Mouse (Mus musculus) heart, embryonic 13.5 days (tissue): ENCODE results near the gene P2rx3. TPM values are rescaled to one million over a fixed set of nuclear protein-coding genes. Genes with fewer than 3 reads are reported as not detected.

ENCODE experiments used
- ATAC-seq: fragments of 200-750 bp; cut with Nextera tagmentation; 2 replicates; pipeline ENCODE4 v1.8.0; 2017; ENCODE audit warnings: moderate TSS enrichment; ENCODE audit not compliant: insufficient number of reproducible peaks, low FRiP score, low TSS enrichment; ENCODE audit errors: extremely low read depth
- H3K27ac ChIP-seq: fragments of 300-500 bp; sonication (generic); replicated peaks from 2 replicates; pipeline ENCODE4 v1.5.1; 2015; ENCODE audit warnings: moderate library complexity, mild to moderate bottlenecking, inconsistent platforms
- H3K27me3 ChIP-seq: fragments of 300-500 bp; sonication (generic); replicated peaks from 2 replicates; pipeline ENCODE4 v1.6.1; 2015; ENCODE audit warnings: mild to moderate bottlenecking, inconsistent platforms
- H3K36me3 ChIP-seq: fragments of 300-500 bp; sonication (generic); 2 replicates; pipeline ENCODE4 v1.6.1; 2015; ENCODE audit warnings: mild to moderate bottlenecking, inconsistent platforms
- H3K4me1 ChIP-seq: fragments of 300-500 bp; sonication (generic); 2 replicates; pipeline ENCODE4 v1.6.1; 2015; ENCODE audit warnings: inconsistent platforms
- H3K4me2 ChIP-seq: fragments of 300-500 bp; sonication (generic); 2 replicates; pipeline ENCODE4 v1.6.1; 2015; ENCODE audit warnings: inconsistent platforms, mild to moderate bottlenecking, moderate library complexity
- H3K4me3 ChIP-seq: fragments of 300-500 bp; sonication (generic); 2 replicates; pipeline ENCODE4 v1.5.1; 2015; ENCODE audit warnings: moderate library complexity, mild to moderate bottlenecking, inconsistent platforms
- H3K9ac ChIP-seq: fragments of 300-500 bp; sonication (generic); 2 replicates; pipeline ENCODE4 v1.6.1; 2015; ENCODE audit warnings: inconsistent platforms, mild to moderate bottlenecking, moderate library complexity
- H3K9me3 ChIP-seq: fragments of 300-500 bp; sonication (generic); 2 replicates; pipeline ENCODE4 v1.6.1; 2016; ENCODE audit warnings: inconsistent platforms
- WGBS: fragments of 180-500 bp; shearing (Covaris S2); methylation state at CpG from one replicate; pipeline ENCODE4 v1.1.7; 2015; ENCODE audit warnings: mixed read lengths; 5-methylcytosine and 5-hydroxymethylcytosine counted together
- polyA plus RNA-seq: library from polyadenylated mRNA; unstranded; fragments of >200 nt; fragmentation: Nextera tagmentation; extraction: Ambion mirVana; gene quantifications from 2 replicates; pipeline ENCODE4 v1.2.1, GENCODE M21; 2015

The P2rx3 gene
- polyA plus RNA-seq: 0.31 and 0.69 TPM in 2 replicates

DNA sequence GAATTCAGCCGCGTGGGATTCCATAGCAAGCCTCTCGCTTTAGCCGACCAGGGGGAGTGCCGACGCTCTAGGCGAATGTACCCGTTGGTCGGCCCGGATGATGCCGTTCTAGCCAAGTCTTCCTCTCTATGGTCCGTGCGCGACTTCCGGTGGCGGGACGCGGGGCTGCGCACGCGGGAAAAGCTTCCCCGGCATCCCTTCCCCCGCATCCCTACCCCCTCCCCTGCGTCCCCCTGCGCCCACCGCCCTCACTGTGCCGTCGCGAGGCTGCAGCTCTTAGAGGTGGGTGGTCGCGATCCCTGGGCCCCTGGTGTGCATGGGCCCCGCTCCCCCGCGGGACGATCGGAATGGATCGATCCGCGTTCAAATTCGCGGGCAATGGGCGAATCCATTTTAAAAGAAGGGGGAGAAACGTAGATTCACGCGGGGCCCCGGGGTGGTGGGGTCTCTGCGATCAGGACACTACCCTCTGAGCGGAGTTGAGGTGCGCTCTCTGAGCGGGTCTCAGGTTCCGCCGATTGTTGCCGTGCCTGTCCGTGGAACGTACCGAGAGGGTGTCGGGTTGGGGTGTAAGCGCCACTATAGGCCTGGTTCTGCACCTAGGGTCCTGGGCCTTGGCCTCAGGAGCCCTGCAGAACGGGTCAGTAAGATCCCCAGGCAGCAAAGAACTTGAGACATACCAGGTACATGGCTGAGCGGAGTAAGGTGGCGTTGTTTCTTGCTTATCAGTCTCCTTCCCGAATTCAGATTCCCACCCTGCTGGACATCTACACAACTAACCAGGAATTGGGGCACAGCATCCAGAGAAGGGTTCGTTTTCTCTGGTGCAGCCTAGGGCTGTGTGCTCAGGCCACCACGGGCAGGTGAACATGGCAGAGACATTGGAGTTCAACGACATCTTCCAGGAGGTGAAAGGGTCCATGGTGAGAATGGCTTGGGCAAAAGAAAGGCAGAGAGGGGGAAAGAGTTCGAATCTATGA, at the start of gene P2rx3, which contains the start of gene Ssrp1:
Gene P2rx3, minus strand, starts transcription at position 416 of the 980 bp plus-strand sequence.
Gene Ssrp1, plus strand, starts transcription at position 188 of the 980 bp plus-strand sequence.
- Histone ChIP-seq H3K4me2 (peak within 1 kb of the TSS; percentile 74), H3K9me3 (no peaks in the 10 kb centered on the region), H3K4me1 (peaks cover 18% of the 10 kb centered on the region), H3K27ac (peak within 1 kb of the TSS; percentile 78), H3K36me3 (peaks cover 43% of the 10 kb centered on the region), H3K9ac (peak within 1 kb of the TSS; percentile 92), H3K4me3 (peak within 1 kb of the TSS; percentile 76), H3K27me3 (peaks cover 8% of the 10 kb centered on the region; the same call in 1 of the 2 replicates)
- under 1% methylated on average over 66 of the region's 66 CpGs for WGBS
- ATAC-seq: peak; percentile 89

DNA sequence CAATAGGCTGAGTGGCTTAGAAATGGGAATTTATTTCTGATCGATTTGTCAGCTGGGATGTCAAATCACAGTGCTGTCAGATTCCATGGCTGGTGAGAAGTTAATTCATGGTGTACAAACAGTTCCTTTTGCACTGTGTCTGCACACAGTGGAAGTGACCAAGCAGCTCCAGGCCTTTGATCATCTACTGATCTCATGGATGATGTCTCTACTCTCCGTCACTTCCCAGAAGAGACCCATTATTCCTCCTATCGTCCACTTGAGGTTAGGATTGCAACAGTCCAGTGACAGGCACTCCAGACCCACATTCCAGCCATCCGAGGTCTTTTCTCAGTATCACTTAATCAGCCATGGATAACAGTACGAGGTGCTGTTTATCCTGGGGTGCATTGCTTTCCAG, 36.5 kb upstream of the P2rx3 start:
- H3K9me3 ChIP-seq: no peaks in the 10 kb centered on the region
- no peak overlapping the region for H3K4me3 ChIP-seq
- H3K4me1 ChIP-seq: peaks cover 3% of the 10 kb centered on the region; the same call in 1 of the 2 replicates
- no peak for ATAC-seq
- 55% methylated on average over 5 of the region's 5 CpGs for WGBS
- no peak overlapping the region for H3K27ac ChIP-seq
- H3K27me3 ChIP-seq: no peaks in the 10 kb centered on the region
- H3K36me3 ChIP-seq: peaks cover 63% of the 10 kb centered on the region
- H3K9ac ChIP-seq: no peak overlapping the region
- no peak overlapping the region for H3K4me2 ChIP-seq

DNA sequence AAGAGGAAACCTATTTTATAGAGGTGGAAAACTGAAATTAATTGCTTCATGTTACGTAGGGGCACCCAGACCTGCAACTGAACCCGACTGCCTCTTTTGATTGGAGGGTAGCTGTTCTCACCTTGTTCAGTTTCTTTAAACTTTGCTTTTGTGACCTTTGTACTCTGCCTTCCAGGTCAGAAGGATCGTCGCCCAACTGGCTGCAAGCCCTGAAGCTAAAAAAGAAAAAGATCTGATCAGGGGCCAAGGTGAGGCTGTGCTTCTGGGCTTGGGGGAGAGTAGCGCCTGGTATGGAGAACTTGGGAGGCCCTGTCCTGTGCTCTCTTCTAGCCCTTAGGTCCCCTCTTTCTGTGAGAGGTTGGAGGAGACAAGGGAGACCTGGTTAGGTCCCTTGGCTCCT, 34.7 kb upstream of the P2rx3 start:
- 81% methylated on average over 5 of the region's 5 CpGs for WGBS
- no peak for ATAC-seq
- Histone ChIP-seq H3K4me2 (no peak overlapping the region), H3K4me1 (peaks cover 20% of the 10 kb centered on the region), H3K4me3 (no peak overlapping the region), H3K27ac (no peak overlapping the region), H3K36me3 (peaks cover 59% of the 10 kb centered on the region), H3K9me3 (no peaks in the 10 kb centered on the region), H3K9ac (no peak overlapping the region), H3K27me3 (no peaks in the 10 kb centered on the region)

DNA sequence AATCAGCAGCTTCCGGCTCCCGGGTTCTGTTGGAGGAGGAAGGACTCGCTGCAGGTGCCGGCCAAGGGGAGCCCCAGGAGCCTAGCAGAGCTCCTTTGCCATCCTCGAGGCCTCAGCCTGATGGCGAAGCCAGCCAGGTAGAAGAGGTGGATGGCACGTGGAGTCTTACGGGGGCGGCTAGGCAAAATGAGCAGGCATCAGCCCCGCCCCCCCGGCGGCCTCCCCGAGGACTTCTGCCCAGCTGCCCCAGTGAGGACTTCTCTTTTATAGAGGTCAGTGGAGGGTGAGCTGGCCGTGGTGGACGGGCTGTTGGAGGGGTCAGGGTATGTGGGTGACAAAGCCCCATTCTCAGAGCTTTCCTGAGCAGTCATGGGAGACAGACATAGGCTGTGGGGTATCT, 32.8 kb upstream of the P2rx3 start:
- WGBS: 69% methylated on average over 15 of the region's 15 CpGs
- H3K27me3 ChIP-seq: no peaks in the 10 kb centered on the region
- no peak overlapping the region for H3K9ac ChIP-seq
- H3K4me1 ChIP-seq: peaks cover 20% of the 10 kb centered on the region
- no peak for ATAC-seq
- H3K9me3 ChIP-seq: no peaks in the 10 kb centered on the region
- peaks cover 69% of the 10 kb centered on the region for H3K36me3 ChIP-seq
- H3K27ac ChIP-seq: no peak overlapping the region
- H3K4me3 ChIP-seq: no peak overlapping the region
- no peak overlapping the region for H3K4me2 ChIP-seq

DNA sequence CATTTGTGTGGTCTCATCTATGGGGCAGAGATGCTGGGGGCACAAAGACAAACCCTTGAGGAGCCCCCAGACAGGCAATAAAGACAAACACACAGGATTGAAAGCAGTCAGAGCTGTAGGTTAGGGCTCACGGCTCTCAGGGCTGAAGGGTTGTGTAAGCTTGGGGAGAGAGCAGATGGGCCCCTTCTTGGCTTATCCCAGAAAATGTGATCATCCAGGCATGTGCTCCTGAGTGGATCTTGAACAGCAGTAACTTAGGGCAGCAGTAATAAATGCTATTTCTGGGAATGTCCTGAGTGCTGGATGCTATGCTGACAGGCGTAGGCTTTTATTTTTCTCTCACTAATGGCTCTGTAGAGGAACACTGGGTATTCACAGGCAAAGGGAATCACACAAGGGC, 31.4 kb upstream of the P2rx3 start:
- no peak overlapping the region for H3K27ac ChIP-seq
- H3K4me3 ChIP-seq: no peak overlapping the region
- H3K4me2 ChIP-seq: no peak overlapping the region
- H3K4me1 ChIP-seq: peaks cover 20% of the 10 kb centered on the region
- H3K9me3 ChIP-seq: no peaks in the 10 kb centered on the region
- H3K36me3 ChIP-seq: peaks cover 68% of the 10 kb centered on the region
- no peak overlapping the region for H3K9ac ChIP-seq
- WGBS: 71% methylated on average over 2 of the region's 2 CpGs
- H3K27me3 ChIP-seq: no peaks in the 10 kb centered on the region
- no peak for ATAC-seq

DNA sequence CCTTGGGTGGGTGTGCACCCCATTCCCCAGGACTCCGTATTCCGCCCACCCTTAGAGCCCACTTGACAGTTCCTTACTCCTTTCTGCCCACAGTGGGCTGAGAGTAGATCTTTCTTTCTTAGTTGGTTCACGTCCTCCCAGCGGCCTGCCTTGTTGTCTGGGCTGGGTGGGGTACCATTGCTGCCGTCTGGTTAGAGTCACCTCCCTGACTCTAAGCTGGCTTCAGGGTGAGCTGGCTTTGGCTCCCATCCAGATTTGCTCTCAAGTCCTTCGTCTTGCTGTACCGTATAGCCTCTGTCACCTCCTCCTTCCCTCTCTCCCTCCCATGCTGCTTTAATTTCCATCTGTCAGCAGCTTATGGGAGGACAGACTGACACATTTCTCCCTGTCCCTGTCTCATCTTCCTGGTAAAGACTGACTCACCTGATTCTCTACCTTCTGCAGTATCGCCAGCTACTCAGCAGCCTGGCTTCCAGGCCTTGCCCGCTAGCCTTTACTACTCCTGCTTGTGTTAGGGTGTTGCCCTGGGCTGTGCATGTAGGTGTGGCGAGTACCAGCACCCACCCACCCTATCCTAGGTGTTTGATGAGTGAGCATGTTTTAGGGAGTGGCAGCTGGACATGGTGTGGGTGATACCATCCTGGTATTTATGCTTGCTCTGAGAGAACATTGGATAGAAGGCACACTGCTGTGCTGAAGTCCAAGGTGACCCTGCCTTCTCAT, 30.8 kb upstream of the P2rx3 start:
- Histone ChIP-seq H3K4me1 (peaks cover 20% of the 10 kb centered on the region), H3K9ac (no peak overlapping the region), H3K27me3 (no peaks in the 10 kb centered on the region), H3K27ac (no peak overlapping the region), H3K36me3 (peaks cover 69% of the 10 kb centered on the region), H3K4me2 (no peak overlapping the region), H3K4me3 (no peak overlapping the region), H3K9me3 (no peaks in the 10 kb centered on the region)
- no peak for ATAC-seq
- 57% methylated on average over 10 of the region's 10 CpGs for WGBS

DNA sequence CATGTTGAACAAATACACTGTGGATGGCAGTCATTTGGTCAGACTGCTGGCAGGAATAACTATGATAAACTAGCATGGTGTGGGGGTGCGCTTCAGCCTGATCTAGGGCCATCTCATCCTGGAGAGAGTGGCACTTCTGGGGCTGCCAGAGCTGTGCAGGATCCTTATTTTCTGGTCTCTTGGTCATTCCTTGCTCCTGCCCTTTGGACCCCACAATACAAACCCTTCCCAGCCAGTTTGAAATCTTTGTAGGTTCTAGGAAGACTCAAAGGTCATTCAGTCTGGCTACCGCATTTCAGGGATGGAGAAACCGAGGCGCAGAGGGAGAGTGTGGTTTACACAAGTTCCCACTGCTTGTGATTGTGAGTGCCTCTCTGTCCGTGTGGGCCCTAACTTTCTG, 29.7 kb upstream of the P2rx3 start:
- no peak overlapping the region for H3K4me2 ChIP-seq
- no peaks in the 10 kb centered on the region for H3K9me3 ChIP-seq
- WGBS: 88% methylated on average over 5 of the region's 5 CpGs
- no peak overlapping the region for H3K9ac ChIP-seq
- H3K27me3 ChIP-seq: no peaks in the 10 kb centered on the region
- ATAC-seq: no peak
- H3K27ac ChIP-seq: no peak overlapping the region
- H3K36me3 ChIP-seq: peaks cover 69% of the 10 kb centered on the region
- H3K4me3 ChIP-seq: no peak overlapping the region
- H3K4me1 ChIP-seq: peaks cover 20% of the 10 kb centered on the region

DNA sequence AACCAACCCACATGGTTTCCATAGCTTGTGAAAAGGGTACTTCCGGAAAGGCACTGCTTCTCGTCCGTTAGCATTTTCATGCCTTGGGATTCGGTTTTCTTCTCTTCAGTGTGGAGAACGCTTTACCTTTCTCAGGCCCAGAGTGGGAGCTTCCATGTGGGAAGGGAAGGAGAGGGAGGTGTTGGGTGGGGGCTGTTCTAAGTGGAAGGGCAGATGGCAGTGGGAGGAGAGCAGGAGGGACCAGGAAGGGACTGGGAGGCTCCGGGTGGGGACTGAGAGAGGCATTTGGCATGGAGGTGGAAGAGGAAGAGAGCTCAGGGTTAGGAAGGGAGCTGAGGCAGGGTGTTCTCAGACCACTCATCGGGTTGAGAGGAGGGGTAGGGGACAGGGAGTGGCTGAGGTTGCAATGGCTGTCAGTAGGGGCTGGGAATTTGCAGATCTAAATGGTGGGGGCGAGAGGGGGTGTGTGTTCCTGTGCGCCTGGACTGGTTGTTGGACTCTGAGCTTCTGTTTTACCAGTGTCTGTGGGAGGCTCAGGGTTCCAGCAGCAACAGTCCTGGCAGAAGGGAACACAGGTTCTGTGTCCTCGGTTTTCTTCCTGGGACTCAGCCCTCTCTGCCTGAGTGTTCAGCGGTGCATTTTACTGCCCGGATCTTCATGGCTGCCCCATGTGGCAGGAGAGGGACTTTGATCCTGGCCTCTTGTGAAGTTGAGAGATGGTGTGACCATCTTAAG, 28.0 kb upstream of the P2rx3 start:
- H3K4me2 ChIP-seq: no peak overlapping the region
- H3K36me3 ChIP-seq: peaks cover 61% of the 10 kb centered on the region
- 76% methylated on average over 12 of the region's 12 CpGs for WGBS
- no peak overlapping the region for H3K27ac ChIP-seq
- no peak for ATAC-seq
- no peak overlapping the region for H3K9ac ChIP-seq
- H3K4me3 ChIP-seq: no peak overlapping the region
- H3K4me1 ChIP-seq: peaks cover 32% of the 10 kb centered on the region
- H3K27me3 ChIP-seq: no peaks in the 10 kb centered on the region
- no peaks in the 10 kb centered on the region for H3K9me3 ChIP-seq

DNA sequence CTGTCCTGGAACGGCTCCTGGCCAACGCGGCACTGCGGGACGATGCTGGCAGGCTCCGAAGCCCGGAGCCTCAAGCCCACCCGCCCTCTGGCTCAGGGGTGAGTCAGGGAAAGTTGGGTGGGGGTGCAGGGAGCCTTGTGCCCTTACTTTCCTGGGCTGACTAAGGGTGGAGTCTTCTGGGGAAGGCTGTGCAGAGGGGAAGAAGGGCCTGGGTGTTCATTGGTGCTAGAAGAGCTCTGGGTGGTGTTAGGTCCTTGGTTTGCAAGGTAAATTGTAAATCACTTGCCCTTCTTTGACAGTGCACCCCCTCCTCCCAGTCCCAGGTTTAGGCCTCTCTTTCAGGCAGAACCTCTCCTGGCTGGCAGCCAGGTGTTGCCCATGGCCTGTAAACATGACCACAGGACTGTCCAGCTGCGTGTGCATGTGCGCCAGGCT, 23.9 kb upstream of the P2rx3 start:
- 17% methylated on average over 10 of the region's 10 CpGs for WGBS
- Histone ChIP-seq H3K27me3 (no peaks in the 10 kb centered on the region), H3K36me3 (peaks cover 80% of the 10 kb centered on the region), H3K4me3 (peak overlapping the region; percentile 54), H3K4me2 (peak overlapping the region; percentile 82), H3K9me3 (no peaks in the 10 kb centered on the region), H3K4me1 (peaks cover 20% of the 10 kb centered on the region), H3K9ac (peak overlapping the region; percentile 82), H3K27ac (no peak overlapping the region; the same call in 1 of the 2 replicates)
- ATAC-seq: no peak

DNA sequence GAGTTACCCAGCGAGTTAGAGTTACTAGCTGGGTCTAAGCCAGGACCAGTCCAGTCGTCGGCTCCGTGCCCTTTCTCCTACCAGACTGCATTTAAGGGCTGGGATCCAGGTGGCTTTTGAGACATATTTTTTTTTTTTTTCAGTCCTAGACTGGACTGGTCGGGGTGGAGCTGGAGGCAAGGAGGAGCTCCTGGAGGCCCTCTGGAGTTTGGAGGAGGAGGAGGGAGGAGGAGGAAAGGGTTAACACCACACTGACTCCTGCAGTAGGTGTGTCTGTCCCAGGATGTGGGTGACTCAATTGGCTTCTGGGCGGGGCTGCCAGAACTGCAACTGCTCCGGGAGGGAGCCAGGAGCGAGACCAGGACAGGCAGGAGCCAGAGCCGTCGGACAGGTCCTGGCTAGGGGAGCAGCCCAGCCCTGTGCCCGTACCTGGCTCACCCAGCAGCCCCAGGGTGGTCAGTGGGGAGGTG, 23.4 kb upstream of the P2rx3 start:
- no peaks in the 10 kb centered on the region for H3K9me3 ChIP-seq
- peak overlapping the region; percentile 26 for H3K27ac ChIP-seq
- 7% methylated on average over 11 of the region's 11 CpGs for WGBS
- ATAC-seq: peak; percentile 33
- H3K4me2 ChIP-seq: peak overlapping the region; percentile 82
- H3K9ac ChIP-seq: peak overlapping the region; percentile 82
- peaks cover 25% of the 10 kb centered on the region for H3K4me1 ChIP-seq
- H3K27me3 ChIP-seq: no peaks in the 10 kb centered on the region
- peaks cover 81% of the 10 kb centered on the region for H3K36me3 ChIP-seq
- peak overlapping the region; percentile 54 for H3K4me3 ChIP-seq
